Mouse (Mus musculus): ENCODE data around the gene Rnf187.

DNA sequence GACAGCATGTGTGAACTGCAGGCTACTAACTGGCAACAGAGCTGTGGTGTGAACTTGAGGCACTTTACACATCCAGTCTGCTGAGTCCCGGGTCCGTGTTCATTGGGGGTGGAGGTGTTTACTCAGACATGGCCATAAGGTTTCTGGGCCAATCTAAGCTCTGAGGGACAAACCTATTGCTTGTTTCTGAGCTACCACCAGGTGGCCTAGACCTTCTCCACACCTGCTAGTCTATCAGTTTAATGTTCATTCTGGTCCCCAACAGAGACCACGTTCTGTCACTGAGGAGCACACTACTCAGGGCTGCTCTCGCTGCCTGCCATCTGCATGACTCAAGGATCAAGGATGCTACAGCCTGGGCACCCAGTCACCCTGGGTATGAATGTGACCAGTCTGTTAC is 7.1 kb downstream of the Rnf187 start:
- TF ChIP-seq POLR2A (IDR thresholded peaks at IDR 0.05; ENCODE audit: low read depth, low read length): no peak
- TF ChIP-seq CTCF (IDR thresholded peaks at IDR 0.05; ENCODE audit: extremely low read depth, insufficient read length, insufficient replicate concordance, low read depth, low read length): 0 out of 2 replicates have a peak, but pooled peaks have one; percentile 5

Measured in small intestine, adult 2 months (tissue).